Mouse (Mus musculus) intestine, embryonic 14.5 days (tissue): ENCODE measurements around the gene Wiz. TPM values are rescaled to one million over a fixed set of nuclear protein-coding genes. Genes with fewer than 3 reads are reported as not detected.
A peak's percentile ranks its signal among the peaks of the same experiment; 100 is the strongest.

Source experiments
- ATAC-seq: fragments of 200-750 bp; cut with Nextera tagmentation; replicated peaks from 2 replicates; pipeline ENCODE4 v1.8.0; 2017; ENCODE audit warnings: low read depth, moderate number of reproducible peaks, moderate TSS enrichment, moderate library complexity; ENCODE audit not compliant: low FRiP score, low TSS enrichment
- DNase-seq: peaks from one replicate; pipeline ENCODE4 v3.0.0-alpha.2; 2018; ENCODE audit warnings: low spot score
- H3K27ac ChIP-seq: fragments of 300-500 bp; sonication (generic); 2 replicates; pipeline ENCODE4 v1.5.1; 2014; ENCODE audit warnings: low read depth, mild to moderate bottlenecking, control low read depth
- H3K27me3 ChIP-seq: fragments of 300-500 bp; sonication (generic); replicated peaks from 2 replicates; pipeline ENCODE4 v1.6.1; 2014; ENCODE audit warnings: low read length, control low read depth; ENCODE audit not compliant: control insufficient read depth, insufficient read depth
- H3K36me3 ChIP-seq: fragments of 300-500 bp; sonication (generic); 2 replicates; pipeline ENCODE4 v1.6.1; 2014; ENCODE audit warnings: low read length, control low read depth; ENCODE audit not compliant: control insufficient read depth, insufficient read depth
- H3K4me1 ChIP-seq: fragments of 300-500 bp; sonication (generic); replicated peaks from 2 replicates; pipeline ENCODE4 v1.6.1; 2014; ENCODE audit warnings: low read length, control low read depth, mixed read lengths; ENCODE audit not compliant: control insufficient read depth, insufficient read depth
- H3K4me2 ChIP-seq: fragments of 300-500 bp; sonication (generic); 2 replicates; pipeline ENCODE4 v1.6.1; 2014; ENCODE audit warnings: low read length
- H3K4me3 ChIP-seq: fragments of 300-500 bp; sonication (generic); 2 replicates; pipeline ENCODE4 v1.5.1; 2014; ENCODE audit warnings: low read depth, low read length, control low read depth, mixed read lengths
- H3K9ac ChIP-seq: fragments of 300-500 bp; sonication (generic); 2 replicates; pipeline ENCODE4 v1.6.1; 2014; ENCODE audit warnings: mild to moderate bottlenecking, low read length
- H3K9me3 ChIP-seq: fragments of 300-500 bp; sonication (generic); 2 replicates; pipeline ENCODE4 v1.6.1; 2016; ENCODE audit warnings: low read length, control low read depth; ENCODE audit not compliant: control insufficient read depth
- WGBS: fragments of 180-500 bp; shearing (Covaris S2); extraction: QIAGEN DNeasy Blood & Tissue Kit; methylation state at CpG from one replicate; pipeline ENCODE4 v1.1.7; 2014; 5-methylcytosine and 5-hydroxymethylcytosine counted together
- polyA plus RNA-seq: library from polyadenylated mRNA; unstranded; fragments of >200 nt; fragmentation: Nextera tagmentation; extraction: Ambion mirVana; gene quantifications from 2 replicates; pipeline ENCODE4 v1.2.1, GENCODE M21; 2014

Gene Wiz
- polyA plus RNA-seq, 1 experiment from 2014 or later: 32.3 TPM

DNA sequence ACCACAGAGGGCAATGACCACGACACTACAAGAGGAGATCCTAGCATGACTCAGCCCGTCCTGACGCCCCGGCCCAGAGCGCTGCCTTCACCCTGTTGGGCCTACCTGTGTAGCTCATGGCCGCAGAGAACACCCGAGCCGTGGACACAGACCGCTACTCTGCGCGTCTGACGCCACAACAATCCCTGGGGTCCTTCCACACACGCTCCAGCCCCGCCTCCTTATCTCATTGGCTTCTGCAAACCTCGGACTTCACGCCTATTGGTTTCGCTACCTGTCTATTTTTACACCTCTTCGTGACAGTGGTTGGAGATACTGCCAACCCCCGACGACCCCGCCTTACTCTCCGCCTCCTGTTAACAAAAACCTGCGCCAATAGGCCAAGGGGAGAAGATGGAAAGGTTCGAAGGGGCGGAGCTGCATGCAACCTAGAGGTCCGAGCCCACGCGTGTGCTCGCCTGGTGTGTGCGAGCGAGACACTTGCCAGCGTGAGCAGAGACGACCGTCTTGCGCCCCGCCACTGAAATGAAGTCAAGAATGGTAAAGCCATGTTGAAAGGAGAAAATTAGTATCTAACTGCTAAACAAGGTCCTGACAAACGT is 38.8 kb downstream of the Wiz start, which contains the start of gene Akap8l:
Gene Akap8l (minus strand): TSS at position 226 of the 602 bp plus-strand sequence.
- DNase-seq (peak; percentile 95), ATAC-seq (peak; percentile 96)
- WGBS: under 1% methylated on average over 37 of the region's 37 CpGs
- Histone ChIP-seq H3K27me3 (no peaks in the 10 kb centered on the region), H3K27ac (peak within 1 kb of the TSS; percentile 36; the same call in 1 of the 2 replicates), H3K4me1 (peaks cover 10% of the 10 kb centered on the region), H3K9me3 (no peaks in the 10 kb centered on the region), H3K36me3 (peaks cover 25% of the 10 kb centered on the region), H3K9ac (peak within 1 kb of the TSS; percentile 68), H3K4me3 (peak within 1 kb of the TSS; percentile 96), H3K4me2 (peak within 1 kb of the TSS; percentile 71)

- no peak; the same call in none of the 2 replicates for ATAC-seq
- H3K4me2 ChIP-seq: peak overlapping the region; percentile 71
- WGBS: 0% methylated on average over 24 of the region's 24 CpGs
Observed at GRCm38 (mm10) chr17:32349851-32350381, 39.3 kb downstream of the Wiz start.

DNA sequence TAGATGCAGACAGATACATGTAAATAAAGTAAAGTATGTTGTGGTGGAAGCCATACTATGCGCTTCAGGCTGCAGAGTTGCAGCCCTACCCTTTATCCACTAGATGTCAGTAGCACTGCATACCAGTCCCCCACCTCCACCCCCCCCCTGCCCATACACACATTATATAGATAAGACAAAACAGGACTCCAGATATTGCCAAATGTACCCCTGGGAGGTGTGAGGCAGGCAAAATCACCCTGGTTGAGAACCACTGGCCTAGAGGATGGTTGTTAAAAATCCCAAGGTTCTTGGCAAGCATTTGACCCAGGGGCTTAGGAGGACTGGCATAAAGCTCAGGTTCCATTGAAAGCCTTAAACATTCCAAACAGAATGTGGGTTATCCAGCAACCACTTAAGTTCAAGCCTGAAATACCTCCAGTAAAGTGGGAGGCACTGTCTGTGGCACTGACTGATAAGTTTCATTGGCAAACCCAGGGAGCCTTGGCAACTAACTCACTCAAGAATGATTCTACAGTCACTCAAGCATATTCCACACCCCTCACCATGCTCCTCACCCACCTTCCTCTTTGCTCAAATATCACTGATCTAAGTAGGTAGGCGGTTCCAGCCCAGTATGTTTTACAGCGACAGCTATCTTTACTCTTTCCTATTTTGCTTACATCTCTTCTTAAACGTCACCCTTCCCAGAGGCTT is 40.1 kb downstream of the Wiz start:
- Histone ChIP-seq H3K4me2 (peak overlapping the region; percentile 71), H3K9me3 (no peaks in the 10 kb centered on the region), H3K27ac (no peak overlapping the region), H3K36me3 (peaks cover 22% of the 10 kb centered on the region), H3K9ac (peak overlapping the region; percentile 68), H3K4me1 (peaks cover 10% of the 10 kb centered on the region), H3K27me3 (no peaks in the 10 kb centered on the region), H3K4me3 (peak overlapping the region; percentile 96)
- DNase-seq (peak; percentile 81), ATAC-seq (no peak)
- 6% methylated on average over 4 of the region's 4 CpGs for WGBS

More at GRCm38 (mm10) chr17:32349851-32350381, 39.3 kb downstream of the Wiz start:
- Histone ChIP-seq H3K4me1 (peaks cover 10% of the 10 kb centered on the region), H3K27me3 (no peaks in the 10 kb centered on the region), H3K4me3 (peak overlapping the region; percentile 96), H3K9me3 (no peaks in the 10 kb centered on the region), H3K36me3 (peaks cover 22% of the 10 kb centered on the region), H3K27ac (peak overlapping the region; percentile 36; the same call in 1 of the 2 replicates), H3K9ac (peak overlapping the region; percentile 68)
- DNase-seq: no peak

DNA sequence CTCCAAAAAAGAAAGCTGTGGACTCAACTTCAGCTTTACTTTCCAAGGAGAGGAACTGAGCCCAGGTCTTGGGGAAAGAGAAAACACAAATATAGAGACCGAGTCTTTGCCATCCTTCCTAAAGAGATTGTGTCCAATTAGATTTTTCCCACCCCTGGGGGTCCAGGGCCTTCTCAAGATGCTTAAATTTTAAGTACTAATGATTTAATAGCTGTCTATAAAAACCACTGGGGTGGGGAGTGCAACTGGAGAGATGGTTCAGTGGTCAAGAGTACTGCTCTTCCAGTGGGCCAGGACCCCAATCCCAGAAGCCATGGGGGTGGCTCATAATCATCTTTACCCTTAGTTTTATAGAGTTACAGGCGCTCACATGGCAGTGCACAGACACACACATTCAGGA is 40.8 kb downstream of the Wiz start:
- no peaks in the 10 kb centered on the region for H3K9me3 ChIP-seq
- whole genome bisulfite sequencing: 95% methylated on average over 2 of the region's 2 CpGs
- ATAC-seq (no peak), DNase-seq (no peak)
- no peak overlapping the region for H3K9ac ChIP-seq
- peaks cover 10% of the 10 kb centered on the region for H3K4me1 ChIP-seq
- no peak overlapping the region for H3K27ac ChIP-seq
- no peak overlapping the region for H3K4me2 ChIP-seq
- no peaks in the 10 kb centered on the region for H3K27me3 ChIP-seq
- H3K4me3 ChIP-seq: peak overlapping the region; percentile 96; the same call in 1 of the 2 replicates
- peaks cover 22% of the 10 kb centered on the region for H3K36me3 ChIP-seq

GRCm38 (mm10) chr17:32341102-32341501 is 48.1 kb downstream of the Wiz start:
- Histone ChIP-seq H3K4me2 (no peak overlapping the region), H3K9ac (no peak overlapping the region), H3K27ac (no peak overlapping the region), H3K9me3 (no peaks in the 10 kb centered on the region), H3K4me3 (no peak overlapping the region), H3K27me3 (no peaks in the 10 kb centered on the region), H3K4me1 (no peaks in the 10 kb centered on the region), H3K36me3 (peaks cover 57% of the 10 kb centered on the region)
- WGBS: 90% methylated on average over 1 of the region's 1 CpGs
- ATAC-seq (no peak), DNase-seq (no peak)

DNA sequence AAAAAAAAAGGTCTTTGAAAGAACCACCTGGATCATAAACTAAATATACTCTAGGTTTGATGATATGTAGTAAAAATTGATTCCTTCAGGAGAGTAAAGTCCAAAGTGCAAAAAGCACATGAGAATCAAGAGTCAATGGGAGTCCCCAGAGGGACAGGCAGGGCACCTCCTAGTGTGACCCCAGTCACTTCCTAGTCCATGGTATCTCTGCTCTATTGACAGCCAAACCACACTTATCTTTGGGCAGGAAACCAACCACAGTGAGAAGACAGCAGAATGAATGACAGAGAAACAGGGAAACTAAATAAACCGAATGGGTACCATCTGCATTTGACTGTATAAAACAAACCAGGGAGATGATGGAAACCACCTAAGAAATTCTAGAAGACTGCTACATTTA is 49.1 kb downstream of the Wiz start:
- no peak for ATAC-seq
- WGBS: 64% methylated on average over 1 of the region's 1 CpGs

DNA sequence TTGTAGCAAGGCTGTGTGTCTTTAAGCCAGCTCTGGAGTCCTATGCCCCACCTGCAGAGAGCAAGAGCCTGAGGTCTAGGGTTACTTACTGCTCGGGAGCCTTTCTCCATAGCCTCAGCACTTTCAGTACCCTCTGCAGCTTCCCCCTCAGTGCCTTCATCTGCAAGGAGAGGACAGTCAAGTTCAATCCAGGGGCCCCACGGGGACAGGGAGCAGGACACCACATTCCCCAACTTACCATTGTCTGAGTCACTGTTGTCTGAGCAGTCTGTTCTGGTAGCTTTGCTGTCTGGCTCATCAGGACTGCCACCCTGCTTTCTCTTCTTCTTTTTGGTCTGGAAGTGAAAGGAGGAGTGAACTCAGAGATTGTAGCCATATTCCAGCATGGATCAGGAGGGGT is 53.4 kb downstream of the Wiz start:
- no peaks in the 10 kb centered on the region for H3K9me3 ChIP-seq
- no peak overlapping the region for H3K4me3 ChIP-seq
- ATAC-seq (no peak), DNase-seq (no peak)
- no peaks in the 10 kb centered on the region for H3K27me3 ChIP-seq
- H3K9ac ChIP-seq: no peak overlapping the region
- H3K27ac ChIP-seq: no peak overlapping the region
- 87% methylated on average over 2 of the region's 2 CpGs for WGBS
- H3K4me1 ChIP-seq: no peaks in the 10 kb centered on the region
- no peak overlapping the region for H3K4me2 ChIP-seq
- peaks cover 79% of the 10 kb centered on the region for H3K36me3 ChIP-seq

More for the DNA sequence above, 49.1 kb downstream of the Wiz start:
- H3K9me3 ChIP-seq: no peaks in the 10 kb centered on the region
- no peaks in the 10 kb centered on the region for H3K27me3 ChIP-seq
- H3K4me3 ChIP-seq: no peak overlapping the region
- peaks cover 65% of the 10 kb centered on the region for H3K36me3 ChIP-seq
- H3K4me2 ChIP-seq: no peak overlapping the region
- no peaks in the 10 kb centered on the region for H3K4me1 ChIP-seq
- DNase-seq: no peak
- no peak overlapping the region for H3K9ac ChIP-seq
- no peak overlapping the region for H3K27ac ChIP-seq

DNA sequence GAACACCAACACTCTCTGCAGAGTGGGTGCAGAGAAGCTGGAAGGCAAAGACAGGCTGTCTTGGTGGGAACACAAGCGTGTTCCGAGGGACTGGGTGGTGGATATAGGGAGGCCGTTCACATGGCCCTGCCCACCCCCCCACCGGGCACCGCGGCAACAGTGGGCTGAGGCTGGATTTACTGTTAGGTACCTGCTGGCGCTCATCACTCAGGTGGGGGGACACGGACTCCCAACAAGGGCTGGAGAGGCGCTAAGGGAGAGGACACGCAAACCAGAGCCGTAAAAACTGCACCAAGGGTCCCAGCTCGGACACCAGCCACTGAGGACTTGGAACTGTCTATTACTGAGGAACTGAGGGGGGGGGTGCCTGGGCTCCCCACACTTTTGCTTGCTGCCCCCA is 54.3 kb downstream of the Wiz start:
- Histone ChIP-seq H3K9ac (no peak overlapping the region), H3K4me2 (no peak overlapping the region), H3K4me3 (no peak overlapping the region), H3K4me1 (no peaks in the 10 kb centered on the region), H3K36me3 (peaks cover 79% of the 10 kb centered on the region), H3K27ac (no peak overlapping the region), H3K27me3 (no peaks in the 10 kb centered on the region), H3K9me3 (no peaks in the 10 kb centered on the region)
- WGBS: 94% methylated on average over 12 of the region's 12 CpGs
- DNase-seq: no peak
- no peak for ATAC-seq
